Mouse (Mus musculus) heart, adult 8-10 months (tissue): ENCODE data around the gene 2700097O09Rik. TPM values are rescaled to one million over a fixed set of nuclear protein-coding genes. Genes with fewer than 3 reads are reported as not detected.
"Not testable (repeated sequence)": the region's sequence is repeated elsewhere in the genome, so short reads cannot be mapped to it uniquely, and the experiment has no call there.

ENCODE experiments used
- DNase-seq: peaks from one replicate; pipeline ENCODE4 v3.0.0; 2022; ENCODE audit warnings: low spot score
- total RNA-seq, 4 experiments: library from RNA; stranded (reverse); gene quantifications; 2 replicates each; pipeline ENCODE4 v1.2.4; 2022

Gene 2700097O09Rik
- total RNA-seq, 4 experiments from 2014 or later = 6.9 to 9.9 (median 8.3) TPM

DNA sequence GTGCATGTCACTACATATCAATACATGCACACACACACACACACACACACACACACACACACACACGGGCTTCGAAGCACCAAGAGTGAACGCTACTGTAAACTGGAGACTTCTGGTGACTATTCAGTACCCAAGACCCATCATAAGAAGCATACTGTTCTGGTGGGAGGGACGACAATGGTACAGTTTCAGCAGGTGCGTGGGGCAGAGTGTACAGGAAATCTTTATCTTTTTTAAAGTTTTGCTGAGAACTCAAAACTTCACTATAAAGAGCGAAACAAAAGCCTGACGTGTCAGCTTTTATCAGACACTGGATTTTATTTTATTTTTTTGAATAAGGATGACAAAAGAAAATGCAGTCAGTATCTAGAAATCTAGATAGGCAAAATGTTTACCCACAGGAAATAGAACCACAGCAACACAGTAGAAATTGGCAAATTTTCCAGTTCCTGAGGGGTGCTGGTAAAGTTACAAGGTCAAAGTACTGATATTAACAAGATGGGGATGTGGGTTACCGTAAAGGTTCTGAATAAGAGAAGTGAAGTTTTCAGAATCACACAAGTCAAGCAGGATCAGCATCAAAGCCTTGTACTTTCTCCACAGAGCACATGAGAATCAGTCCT, 30.1 kb downstream of the 2700097O09Rik start:
- DNase-seq = no peak

DNA sequence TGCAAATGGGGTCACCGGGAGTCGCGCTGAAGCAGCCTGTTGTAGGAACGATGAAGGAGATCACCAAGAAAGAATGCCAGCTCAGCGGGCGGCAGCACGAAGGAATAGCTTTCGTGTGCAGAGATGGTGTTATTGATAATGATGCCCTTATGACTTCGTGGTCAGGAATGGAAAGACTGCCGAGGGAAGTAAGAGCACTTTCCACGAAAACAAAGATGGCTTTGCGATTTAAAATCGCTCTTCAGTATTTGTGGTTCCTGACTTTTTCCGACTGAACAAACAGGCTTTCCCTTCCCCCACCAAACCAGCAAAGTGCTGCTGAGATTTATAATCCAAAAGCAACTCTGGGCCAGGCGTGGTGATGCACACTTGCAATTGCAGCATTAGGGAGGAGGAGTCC, 38.9 kb downstream of the 2700097O09Rik start:
- DNase-seq = no peak

DNA sequence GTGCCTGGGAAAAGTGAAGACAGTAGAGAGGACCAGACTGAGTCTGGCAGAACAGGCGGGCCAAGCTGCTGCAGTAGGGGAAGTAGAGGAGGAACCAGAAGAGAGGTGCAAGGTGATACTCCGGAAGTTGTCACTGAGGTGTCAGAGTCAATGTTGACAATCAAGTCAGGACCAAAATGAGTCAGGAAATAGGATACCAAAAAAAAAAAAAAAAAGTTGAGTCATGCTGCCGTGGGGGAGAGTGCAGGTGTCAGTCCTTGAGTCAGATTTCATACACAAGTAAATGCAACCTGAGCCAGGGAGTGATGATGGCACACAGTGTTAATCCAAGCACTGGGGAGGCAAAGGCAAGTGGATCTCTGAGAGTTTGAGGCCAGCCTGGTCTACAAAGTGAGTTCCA, 52.8 kb downstream of the 2700097O09Rik start:
- no peak for DNase-seq

DNA sequence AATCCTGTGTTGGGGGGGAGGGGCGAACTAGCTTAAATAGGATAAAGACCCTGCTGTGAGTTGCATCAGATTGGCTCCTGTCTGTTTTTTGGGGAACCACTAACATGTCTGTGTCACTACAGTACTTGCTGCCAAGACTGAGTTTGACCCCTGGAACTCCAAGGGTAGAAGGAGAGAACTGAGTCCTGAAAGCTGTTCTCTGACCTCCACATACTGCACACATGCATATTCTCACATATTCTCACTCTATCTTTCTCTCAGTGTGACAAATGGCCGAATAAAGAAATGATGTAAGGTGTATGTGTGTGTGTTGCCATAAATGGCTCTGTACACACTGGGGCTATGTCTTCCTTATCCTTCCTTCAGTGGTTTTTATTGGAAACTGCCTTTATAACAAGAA, 56.6 kb downstream of the 2700097O09Rik start:
- no peak for DNase-seq

DNA sequence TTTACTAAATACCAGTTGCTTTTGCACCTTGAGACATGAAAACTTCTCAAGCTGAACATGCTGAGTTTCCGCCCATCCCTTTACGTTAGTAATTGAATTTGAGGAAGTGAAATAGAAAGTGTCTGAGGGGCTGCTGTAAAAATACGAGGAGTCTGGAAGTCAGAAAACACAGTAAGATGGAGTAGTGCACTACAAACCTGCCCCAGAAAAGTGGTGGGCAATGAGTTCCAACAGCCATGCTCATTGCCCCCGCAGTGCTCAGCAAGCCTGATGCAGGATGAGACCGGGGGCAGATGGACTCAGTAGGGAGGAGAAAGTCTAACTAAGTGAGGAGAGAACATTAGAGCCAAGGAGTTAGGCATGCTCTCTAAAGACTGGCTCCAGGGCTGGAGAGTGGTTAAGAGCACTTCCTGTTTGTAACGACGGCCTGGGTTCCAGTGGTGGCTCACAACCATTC, 60.5 kb downstream of the 2700097O09Rik start:
- DNase-seq = peak; percentile 9

DNA sequence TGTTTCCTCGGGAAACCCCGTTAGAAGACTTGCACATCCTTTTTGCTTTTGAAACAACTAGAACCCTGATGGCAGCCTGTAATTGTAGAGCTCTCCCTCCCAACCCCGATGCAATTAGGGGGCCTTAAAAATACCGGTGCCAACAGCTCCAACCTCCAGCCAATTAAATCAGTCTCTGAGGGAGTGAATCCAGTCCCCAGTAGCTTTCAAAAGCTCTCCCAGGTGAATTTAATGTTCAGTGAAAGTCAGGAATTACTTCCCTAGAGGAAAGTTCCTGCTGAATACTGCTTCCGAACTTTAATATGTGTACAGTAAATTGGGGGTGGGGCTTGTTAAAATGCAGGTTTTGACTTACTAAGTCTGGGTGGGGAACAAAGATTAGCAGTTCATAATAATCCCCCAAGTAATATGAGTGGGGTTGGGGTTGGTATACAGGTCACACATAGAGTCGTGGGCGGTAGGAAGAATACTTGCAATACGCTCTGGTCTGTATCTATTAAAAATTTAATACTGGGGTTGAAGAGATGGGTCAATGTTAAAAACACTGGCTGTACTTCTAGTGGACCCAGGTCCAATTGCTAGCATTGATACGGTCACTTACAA, 62.7 kb downstream of the 2700097O09Rik start:
- no peak for DNase-seq

DNA sequence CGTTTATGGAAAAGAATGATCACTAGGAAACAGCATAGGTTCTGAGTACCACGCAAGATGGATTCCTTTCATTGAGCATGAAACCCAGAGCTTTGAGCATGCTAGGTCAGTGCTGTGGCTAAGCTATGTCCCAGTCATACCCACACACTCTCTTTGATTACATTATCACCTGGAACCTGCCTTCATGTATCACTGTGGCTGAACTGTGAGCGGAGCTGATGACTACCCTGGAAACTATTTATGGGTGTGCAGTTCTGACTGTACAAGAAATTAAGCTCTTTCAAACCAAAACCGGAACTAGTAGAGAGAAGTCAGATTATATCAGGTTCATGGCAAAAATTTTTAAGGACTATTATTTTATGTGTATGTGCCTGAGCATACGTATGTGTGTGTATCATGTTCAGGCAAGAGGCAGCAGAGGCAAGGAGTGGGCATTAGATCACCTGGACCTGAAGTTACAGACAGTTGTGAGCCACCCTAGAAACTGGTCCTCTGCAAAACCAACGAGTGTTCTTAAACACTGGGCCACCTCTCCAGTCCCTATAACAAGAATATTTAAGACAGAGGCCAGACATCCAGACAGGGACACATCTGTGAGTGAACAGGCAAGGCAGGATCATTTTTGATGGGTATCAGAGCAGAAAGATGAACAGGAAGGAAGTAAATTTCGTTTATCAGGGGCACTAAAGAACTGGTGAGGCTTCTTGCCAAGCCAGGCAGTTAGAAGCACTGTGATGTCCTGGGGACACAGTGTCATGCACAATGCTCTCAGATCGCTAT, 63.4 kb downstream of the 2700097O09Rik start:
- DNase-seq = no peak

DNA sequence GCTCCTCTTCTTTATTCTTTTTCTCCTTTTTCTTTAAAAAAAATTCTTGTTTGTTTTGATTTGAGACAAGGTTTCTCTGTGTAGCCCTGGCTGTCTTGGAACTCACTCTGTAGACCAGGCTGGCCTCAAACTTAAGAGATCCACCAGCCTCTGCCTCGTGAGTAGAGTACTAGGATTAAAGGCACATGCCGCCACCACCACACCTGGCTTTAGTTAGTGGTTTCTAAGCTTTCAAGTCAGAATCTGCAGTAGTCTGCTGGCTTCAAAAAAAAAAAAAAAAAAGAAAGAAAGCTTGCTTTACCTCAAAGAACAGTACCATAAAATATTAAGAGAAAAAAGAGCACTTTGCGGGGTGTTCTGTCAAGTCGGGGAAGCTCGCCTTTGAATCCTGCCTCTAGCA, 64.5 kb downstream of the 2700097O09Rik start:
- DNase-seq = no peak

DNA sequence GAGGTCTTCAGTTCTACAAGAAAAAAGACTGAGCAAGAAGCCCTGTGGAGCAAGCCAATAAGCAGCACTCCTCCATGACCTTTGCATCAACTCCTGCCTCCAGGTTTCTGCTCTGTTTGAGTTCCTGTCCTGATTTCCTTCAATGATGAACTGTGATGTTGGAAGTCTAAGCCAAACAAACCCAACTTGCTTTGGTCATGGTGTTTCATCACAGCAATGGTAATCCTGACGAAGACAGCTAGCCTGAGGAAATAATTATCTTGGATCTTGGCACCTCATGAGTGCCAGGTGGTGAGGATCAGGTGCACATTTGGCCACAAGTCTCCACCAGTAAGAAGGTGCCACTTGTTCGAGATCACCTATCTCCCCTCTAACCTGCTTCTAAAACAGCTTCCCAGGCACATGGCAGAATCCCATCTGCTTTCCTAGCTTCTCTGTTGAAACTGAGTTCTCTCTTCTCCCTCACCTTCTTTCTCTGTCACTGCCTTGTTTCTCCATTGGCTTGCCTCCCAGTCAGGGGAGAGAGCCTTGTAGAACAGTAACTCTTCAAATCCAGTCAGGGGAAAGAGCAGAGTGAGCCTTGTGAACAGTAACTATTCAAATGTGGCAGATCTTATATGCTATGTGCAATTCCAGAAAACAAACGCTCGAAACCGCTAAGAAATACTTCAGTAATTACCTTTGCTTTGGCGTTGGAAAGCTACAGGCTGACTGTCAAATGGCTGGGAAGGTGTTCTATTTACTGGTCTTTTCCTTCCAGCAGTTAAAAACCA, 66.1 kb downstream of the 2700097O09Rik start, which contains the start of gene Baz1a:
Gene Baz1a (minus strand): TSS at position 723 of the 773 bp plus-strand sequence.
- DNase-seq = no peak

DNA sequence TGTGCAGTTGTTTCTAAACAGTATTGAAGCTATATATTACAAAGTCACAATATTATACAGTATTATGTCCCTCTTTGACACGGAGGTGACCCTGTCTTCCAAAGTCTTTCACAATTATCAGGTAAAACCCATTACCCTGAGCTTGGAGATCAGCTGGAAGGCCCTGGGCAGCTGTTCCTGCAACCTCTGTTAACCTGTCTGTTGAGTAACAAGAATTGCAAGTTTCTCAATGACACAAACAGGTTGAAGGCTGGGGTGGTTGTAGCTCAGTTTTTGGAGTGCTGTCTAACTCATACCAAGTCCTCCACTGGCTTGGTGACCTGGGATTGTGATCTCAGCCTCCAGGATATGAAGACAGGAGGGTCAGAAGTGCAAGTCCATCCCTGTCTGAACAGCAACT, 66.9 kb downstream of the 2700097O09Rik start:
- DNase-seq = no peak

DNA sequence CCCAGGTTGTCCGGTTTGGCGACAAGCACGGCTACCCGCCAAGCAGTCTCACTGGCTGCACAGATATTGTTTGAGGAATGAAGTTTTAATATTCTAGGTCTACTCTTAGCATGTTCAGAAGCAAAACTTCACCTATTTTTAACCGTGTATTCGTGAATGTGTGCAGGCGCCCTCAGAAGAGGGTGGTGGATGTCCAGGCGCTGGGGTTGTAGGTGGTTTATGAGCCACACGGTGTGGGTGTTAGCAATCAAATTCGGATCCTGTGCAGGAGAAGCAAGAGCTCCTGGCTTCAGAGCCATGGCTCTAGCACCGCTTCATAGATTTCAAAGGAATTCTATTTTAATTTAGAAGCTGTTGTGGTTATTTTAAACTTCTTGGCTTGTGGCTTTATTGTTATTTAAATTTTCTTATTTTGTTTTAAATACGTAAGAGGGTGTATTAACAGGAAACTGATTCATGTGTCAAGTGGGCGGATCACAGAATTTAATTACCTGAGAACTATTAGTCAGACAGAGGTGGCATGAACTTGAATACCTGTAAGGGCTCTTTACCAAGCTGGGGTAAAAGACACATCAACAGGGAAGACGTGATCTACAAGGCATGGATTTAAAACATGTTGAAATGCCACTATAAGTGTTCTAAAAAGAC, 72.4 kb downstream of the 2700097O09Rik start:
- DNase-seq = no peak

DNA sequence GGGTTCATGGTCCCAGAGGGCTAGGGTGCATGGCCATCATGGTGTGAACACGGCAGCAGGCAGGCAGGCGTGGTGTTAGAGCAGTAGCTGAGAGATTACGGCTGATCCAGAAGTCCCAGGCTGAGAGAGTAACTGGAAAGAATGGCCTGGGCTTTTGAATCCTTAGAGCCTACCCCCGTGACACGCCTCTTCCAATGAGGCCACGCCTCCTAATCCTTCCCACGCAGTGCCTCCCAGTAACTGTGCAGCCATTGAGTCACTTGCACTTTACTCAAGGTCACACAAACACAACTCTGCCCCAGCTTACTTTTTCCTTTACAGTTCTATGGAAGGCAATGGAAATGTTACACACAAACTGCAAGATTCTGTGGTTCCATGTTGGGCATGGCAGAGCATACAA, 73.8 kb downstream of the 2700097O09Rik start:
- DNase-seq = no peak

DNA sequence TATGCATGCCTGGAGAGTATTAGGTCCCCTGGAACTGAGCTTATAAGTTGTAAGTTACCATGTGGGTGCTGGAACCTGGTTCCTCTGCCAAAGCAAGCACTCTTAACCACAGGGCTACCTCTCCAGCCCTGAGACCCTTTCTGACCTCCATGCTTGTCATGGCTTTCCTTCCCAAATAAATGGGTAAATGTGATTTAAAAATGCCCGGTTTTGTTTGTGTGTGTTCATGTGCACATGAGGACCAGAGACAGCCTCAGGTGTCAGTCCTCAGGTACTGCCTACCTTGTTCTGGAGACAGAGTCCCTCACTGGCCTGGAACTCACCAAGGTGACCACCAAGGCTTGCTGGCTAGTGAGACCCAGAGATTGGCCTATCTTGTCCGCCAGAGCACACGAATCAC, 75.5 kb downstream of the 2700097O09Rik start:
- DNase-seq = no peak

DNA sequence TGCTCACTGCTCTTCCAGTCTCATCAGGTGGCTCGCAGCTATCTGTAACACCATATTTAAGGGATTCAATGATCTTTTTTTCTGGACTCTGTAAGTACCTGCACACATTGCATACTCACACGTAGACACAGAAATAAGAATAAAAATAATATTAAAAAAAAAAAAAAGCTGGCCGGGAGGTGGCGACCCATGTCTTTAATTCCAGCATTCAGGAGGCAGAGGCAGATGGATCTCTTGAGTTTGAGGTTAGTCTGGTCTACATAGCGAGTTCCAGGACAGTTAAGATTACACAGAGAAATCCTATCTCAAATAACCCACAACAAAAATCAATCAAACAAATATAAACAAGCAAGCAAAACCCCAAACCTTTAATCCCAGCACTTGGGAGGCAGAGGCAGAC, 76.1 kb downstream of the 2700097O09Rik start:
- no peak for DNase-seq

DNA sequence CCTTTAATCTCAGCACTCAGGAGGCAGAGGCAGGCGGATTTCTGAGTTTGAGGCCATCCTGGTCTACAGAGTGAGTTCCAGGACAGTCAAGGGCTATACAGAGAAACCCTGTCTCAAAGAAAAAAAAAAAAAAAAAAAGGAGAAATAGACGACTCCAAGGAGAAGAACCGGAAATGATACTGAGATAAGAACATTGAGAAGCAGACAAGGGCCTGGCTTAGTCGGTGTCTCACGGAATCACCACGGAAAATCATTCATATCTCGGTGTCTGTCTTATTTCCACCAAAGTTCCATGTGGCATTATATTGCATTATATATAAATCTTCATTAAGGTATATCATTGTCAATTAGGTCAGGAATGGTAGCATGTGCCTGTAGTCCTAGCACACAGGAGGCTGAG, 77.4 kb downstream of the 2700097O09Rik start:
- not testable (repeated sequence) for DNase-seq

DNA sequence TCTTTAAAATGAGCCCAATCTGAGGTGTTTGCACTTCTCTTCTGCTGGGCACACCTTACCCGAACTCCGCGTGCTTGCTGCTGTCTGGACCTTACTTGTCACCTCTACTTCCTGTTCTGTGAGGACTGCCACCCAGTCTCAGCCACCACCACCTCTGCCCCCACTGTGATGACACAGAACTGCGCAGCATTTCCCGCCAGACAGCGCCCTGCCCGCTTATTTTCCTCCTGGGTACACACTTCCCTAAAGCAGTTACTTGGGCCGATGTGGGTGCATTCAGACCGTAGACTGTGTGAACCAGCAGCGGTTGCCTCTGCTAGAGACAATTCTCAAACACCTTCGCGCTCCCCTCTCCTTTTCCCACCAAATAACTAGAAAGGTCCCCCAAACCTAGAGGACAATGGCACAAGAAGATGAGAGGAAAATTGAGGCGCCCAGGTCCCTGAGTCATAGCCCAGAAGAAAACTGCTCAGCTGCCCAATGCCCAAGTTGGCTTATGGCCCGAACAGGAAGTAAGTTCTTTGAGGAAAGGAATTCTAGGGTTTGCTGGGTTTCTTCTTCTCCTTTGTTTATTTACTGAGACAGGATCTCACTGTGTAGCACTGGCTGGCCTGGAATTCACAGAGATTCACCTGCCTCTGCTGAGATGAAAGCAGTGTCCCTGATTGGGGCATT, 80.8 kb downstream of the 2700097O09Rik start:
- DNase-seq = peak; percentile 37

DNA sequence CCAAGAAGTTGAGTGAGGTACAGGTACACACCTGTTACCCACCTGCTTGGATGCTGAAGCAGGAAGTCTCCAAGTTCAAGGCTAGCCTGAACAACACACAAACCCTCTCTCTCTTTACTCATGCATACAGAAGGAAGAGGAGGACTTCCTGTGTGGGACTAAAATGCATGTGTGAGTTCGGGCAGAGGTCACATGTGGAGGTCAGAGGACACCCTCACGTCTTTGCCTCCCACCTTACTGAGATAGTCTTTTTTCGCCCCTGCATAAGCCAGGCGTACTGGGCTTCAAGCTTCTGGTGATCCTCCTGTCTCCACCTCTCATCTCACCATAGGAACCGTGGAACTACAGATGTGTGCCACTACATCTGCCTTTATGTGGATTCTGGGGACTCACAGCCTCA, 81.5 kb downstream of the 2700097O09Rik start:
- DNase-seq = no peak

DNA sequence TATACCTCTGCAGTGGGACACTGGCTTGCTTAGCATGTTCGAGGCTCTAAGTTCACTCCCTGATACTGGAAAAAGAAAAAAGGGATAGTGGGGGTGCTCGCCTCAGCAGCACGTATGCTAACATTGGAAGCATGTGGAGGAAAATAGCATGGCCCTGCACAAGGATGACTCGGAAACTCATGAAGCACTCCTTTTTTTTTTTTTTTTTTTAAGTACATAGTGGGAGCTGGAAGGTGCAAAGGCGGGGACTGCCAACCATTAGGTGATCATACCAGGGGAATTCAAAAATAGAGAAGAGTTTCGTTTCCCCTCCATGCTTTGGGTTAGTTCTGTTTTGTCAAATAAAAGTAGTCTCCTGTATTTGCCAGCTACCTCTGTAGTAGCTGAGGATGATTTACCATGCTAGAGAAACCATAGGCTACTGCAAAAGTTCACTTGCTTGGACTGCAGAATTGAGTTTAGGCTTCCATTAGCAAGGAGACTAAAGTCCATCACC, 82.9 kb downstream of the 2700097O09Rik start:
- DNase-seq = no peak

DNA sequence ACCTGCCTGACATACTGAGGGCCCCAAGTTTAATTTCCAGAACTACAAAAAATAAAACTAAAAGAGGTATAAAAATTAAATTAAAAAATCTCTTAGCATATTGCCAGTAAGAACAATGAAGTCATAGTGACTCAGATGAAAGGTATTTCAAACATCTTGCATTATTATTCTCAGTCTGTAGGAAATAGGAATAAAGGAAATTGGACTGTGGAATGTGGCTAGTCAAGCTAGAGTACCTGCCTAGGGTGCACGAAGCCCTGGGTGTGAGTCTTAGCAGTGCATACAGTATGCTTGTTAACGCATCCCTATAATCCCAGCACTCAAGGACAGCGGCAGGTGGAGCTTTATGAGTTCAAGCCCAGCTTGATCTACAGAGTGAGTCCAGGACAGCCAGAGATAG, 83.9 kb downstream of the 2700097O09Rik start:
- no peak for DNase-seq
